Mouse (Mus musculus) adrenal gland, postnatal 10 days (tissue): ENCODE data around the gene Kif13a. TPM values are rescaled to one million over a fixed set of nuclear protein-coding genes. Genes with fewer than 3 reads are reported as not detected.

ENCODE experiments used
- DNase-seq: peaks from one replicate; pipeline ENCODE4 v3.0.0; 2021; ENCODE audit warnings: mixed read lengths
- total RNA-seq, 2 experiments: library from RNA; stranded (reverse); gene quantifications; 2 replicates each; pipeline ENCODE4 v1.2.3; 2021

Kif13a gene
- total RNA-seq, 2 experiments from 2014 or later = 29.3 to 38.6 TPM

- DNase-seq = peak; percentile 77
Measured at GRCm38 (mm10) chr13:46727038-46727836, 202.4 kb downstream of the Kif13a start.

- peak; percentile 37 for DNase-seq
Measured at GRCm38 (mm10) chr13:46726288-46727037, 203.2 kb downstream of the Kif13a start.

DNA sequence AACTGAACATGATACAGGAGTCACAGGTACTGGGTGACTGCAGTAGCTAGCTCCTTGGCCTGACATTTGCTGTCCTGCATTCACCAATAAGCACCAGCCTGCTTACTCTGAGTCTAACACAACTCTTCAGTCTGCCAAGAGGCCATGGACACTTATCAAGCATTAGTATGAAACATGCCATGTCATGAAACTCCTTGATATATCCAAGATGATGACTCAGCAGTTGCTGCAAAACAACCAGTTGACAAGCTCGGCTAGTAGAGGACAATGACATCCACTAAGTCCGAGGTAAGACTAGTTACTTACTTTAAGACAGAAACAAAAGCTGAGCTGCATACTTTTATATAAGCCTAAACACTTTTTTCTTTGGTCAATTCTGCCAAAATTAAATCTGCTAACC, 204.4 kb downstream of the Kif13a start:
- DNase-seq = peak; percentile 13

DNA sequence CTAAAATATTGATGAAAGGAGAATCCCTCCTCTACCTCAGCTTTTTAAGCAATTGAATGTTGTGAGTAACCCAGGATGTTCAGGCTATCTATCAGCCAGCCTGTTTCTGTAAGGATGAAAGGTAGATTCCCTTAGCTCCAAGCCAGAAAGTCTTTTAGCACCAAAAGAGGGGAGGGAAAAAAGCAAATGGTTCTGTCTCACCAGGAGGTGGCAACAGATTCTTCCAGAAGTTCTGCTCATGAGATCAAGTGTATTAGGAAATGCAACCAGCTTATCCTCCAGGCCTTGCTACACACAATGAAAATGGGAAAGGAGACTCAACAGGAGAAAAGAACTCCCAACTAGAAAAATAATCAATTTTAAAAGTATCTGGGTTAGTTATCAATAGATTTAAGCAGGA, 205.3 kb downstream of the Kif13a start:
- peak; percentile 13 for DNase-seq

DNA sequence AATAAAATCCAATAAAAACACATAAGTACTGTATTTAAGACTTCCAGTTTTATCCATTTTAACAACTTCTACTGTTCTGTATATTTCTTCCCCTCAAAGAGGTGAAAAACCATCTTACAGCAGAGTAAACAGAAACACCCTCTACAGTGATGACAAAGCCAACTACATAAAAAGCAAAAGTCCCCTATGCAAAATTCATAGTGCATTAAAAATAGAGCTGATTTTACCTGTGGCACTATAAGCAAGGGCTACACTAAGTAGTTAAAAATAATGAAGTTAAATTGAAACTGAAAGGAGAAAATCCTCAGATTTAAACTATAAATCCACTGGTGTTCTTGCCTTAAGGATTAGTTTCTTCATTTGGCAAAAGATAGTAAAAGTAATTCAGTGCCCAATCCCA, 208.7 kb downstream of the Kif13a start:
- DNase-seq = no peak

DNA sequence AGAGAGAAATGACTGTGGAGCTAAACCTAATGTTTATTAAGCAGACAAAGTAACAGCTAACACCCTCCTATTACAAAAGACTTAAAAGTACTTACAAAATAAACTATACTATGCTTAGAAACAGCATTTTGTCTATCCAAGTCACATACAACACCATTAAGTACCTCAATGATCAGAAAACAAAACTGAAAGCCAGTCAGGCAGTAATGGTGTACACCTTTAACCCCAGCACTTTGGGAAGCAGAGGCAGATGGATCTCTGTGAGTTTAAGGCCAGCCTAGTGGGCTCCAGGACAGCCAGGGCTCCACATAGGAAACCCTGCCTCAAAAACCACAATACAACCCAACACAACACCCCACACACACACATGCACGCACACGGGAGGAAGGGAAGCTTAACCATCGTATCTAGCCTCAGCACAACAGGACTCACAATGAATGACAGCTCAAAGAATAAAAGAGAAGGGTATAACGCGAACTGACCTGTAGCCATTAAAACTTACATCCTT, 210.7 kb downstream of the Kif13a start:
- DNase-seq = no peak

DNA sequence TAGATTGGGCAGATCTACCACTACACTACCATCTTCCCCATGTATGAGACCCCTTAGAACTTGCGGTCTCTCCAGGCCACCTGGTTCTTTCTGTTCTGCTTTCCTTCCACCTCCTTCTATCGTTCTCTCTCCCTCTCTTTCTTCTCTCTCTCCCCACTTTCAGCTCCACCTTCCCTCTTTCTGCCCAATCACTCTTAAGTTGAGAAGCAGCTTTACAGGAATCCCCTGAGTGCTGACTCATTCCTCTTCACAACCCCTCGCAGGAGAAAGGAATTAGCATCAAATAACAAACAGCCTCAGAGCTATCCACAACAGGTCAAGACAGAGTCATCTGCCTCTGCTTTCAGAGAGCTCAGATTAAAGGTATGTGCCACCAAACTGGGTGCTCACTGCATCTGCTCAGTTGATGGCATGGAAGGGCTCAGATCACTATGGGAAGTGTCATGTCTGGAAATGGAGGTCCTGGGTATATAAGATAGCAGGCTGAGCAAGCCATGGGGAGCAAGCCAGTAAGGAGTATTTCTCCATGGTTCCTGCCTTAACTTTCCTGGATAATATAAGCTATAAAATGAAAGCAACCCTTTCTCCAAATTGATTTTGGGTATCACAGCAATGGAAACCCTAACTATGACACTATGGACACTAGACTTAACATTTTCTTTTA, 213.6 kb downstream of the Kif13a start:
- DNase-seq = no peak

- no peak for DNase-seq
Measured at GRCm38 (mm10) chr13:46713486-46713885, 216.2 kb downstream of the Kif13a start.

- peak; percentile 24 for DNase-seq
Measured at GRCm38 (mm10) chr13:46703138-46703537, 226.5 kb downstream of the Kif13a start.

- no peak for DNase-seq
Measured at GRCm38 (mm10) chr13:46701486-46701885, 228.2 kb downstream of the Kif13a start.

GRCm38 (mm10) chr13:46699372-46699771, 230.3 kb downstream of the Kif13a start:
- DNase-seq = no peak

Other genes with a start within 250 kb of the Kif13a start
- 10 to 100 TPM; 48.5 to 60.9 TPM for gene Nup153, start 201.9 kb downstream of the Kif13a start, total RNA-seq
- 1 to 10 TPM; 3.1 to 5.0 TPM for gene Nhlrc1, start 85.0 kb upstream of the Kif13a start, total RNA-seq
- 1 to 10 TPM; 9.5 to 9.9 TPM for gene Kdm1b, start 113.6 kb upstream of the Kif13a start, total RNA-seq
- gene Tpmt, start 114.9 kb upstream of the Kif13a start, total RNA-seq = 10 to 100 TPM; 17.4 to 24.1 TPM
- gene Dek, start 176.3 kb upstream of the Kif13a start, total RNA-seq = 10 to 100 TPM; 74.0 to 84.1 TPM
- gene Rnf144b, start 192.8 kb upstream of the Kif13a start, total RNA-seq = 10 to 100 TPM; 10.1 to 13.7 TPM